Comparison of ENCODE assay signal across 8 mouse cellular contexts in genomic region chr9:76567281-76567655, GRCm38 (mm10). TPM values are rescaled to one million over a fixed set of nuclear protein-coding genes. Genes with fewer than 3 reads are reported as not detected.
DNase-seq lines count a peak whose midpoint lies in the region; ATAC-seq lines count a peak whose summit lies in the region.

No protein-coding gene starts in this region.

- 3% methylated on average over 13 of the region's 13 CpGs for WGBS in heart, embryonic 11.5 days (ENCODE audit: insufficient replicate concordance)
- WGBS in forebrain, embryonic 15.5 days, result 4% methylated on average over 13 of the region's 13 CpGs
- 4% methylated on average over 13 of the region's 13 CpGs for WGBS in liver, embryonic 13.5 days (ENCODE audit: insufficient replicate concordance)

- no peaks in the 10 kb centered on the region for H3K36me3 ChIP-seq in heart, embryonic 11.5 days (ENCODE audit: control insufficient read depth, insufficient read depth, low read length)
- H3K36me3 ChIP-seq in forebrain, embryonic 15.5 days, result no peaks in the 10 kb centered on the region
- H3K36me3 ChIP-seq in liver, embryonic 13.5 days, result no peaks in the 10 kb centered on the region

- H3K4me3 ChIP-seq in heart, embryonic 11.5 days (ENCODE audit: low read depth, low read length), result peak overlapping the region; percentile 65
- peak overlapping the region; percentile 49 for H3K4me3 ChIP-seq in forebrain, embryonic 15.5 days
- H3K4me3 ChIP-seq in liver, embryonic 13.5 days (replicated peaks), result peak overlapping the region; percentile 56

- H3K27ac ChIP-seq in heart, embryonic 11.5 days (ENCODE audit: low read depth, low read length), result no peak overlapping the region
- H3K27ac ChIP-seq in forebrain, embryonic 15.5 days (replicated peaks), result no peak overlapping the region
- H3K27ac ChIP-seq in liver, embryonic 13.5 days, result no peak overlapping the region

- peaks cover 3% of the 10 kb centered on the region; the same call in 1 of the 2 replicates for H3K4me1 ChIP-seq in heart, embryonic 11.5 days (ENCODE audit: control insufficient read depth, insufficient read depth, low read length)
- peaks cover 9% of the 10 kb centered on the region for H3K4me1 ChIP-seq in forebrain, embryonic 15.5 days
- peaks cover 9% of the 10 kb centered on the region; the same call in 1 of the 2 replicates for H3K4me1 ChIP-seq in liver, embryonic 13.5 days (replicated peaks)

- no peaks in the 10 kb centered on the region for H3K27me3 ChIP-seq in heart, embryonic 11.5 days (ENCODE audit: control insufficient read depth, insufficient read depth, low read length)
- H3K27me3 ChIP-seq in forebrain, embryonic 15.5 days, result no peaks in the 10 kb centered on the region; the same call in 1 of the 2 replicates
- H3K27me3 ChIP-seq in liver, embryonic 13.5 days, result peaks cover 27% of the 10 kb centered on the region

- peak overlapping the region; percentile 69 for H3K9ac ChIP-seq in heart, embryonic 11.5 days (ENCODE audit: low read depth, low read length)
- H3K9ac ChIP-seq in forebrain, embryonic 15.5 days (replicated peaks), result peak overlapping the region; percentile 45
- H3K9ac ChIP-seq in liver, embryonic 13.5 days, result peak overlapping the region; percentile 22; the same call in 1 of the 2 replicates

- intact Hi-C loops in left cerebral cortex, postnatal 36 days (cut with DNase I), result no loop called here

- H3K4me2 ChIP-seq in heart, embryonic 11.5 days, result peak overlapping the region; percentile 99
- peak overlapping the region; percentile 97 for H3K4me2 ChIP-seq in forebrain, embryonic 15.5 days (replicated peaks)
- H3K4me2 ChIP-seq in liver, embryonic 13.5 days, result peak overlapping the region; percentile 71

- ATAC-seq in heart, embryonic 11.5 days (replicated peaks; ENCODE audit: insufficient number of reproducible peaks, low FRiP score, low TSS enrichment), result no peak
- ATAC-seq in forebrain, embryonic 15.5 days (replicated peaks), result peak; percentile 59
- ATAC-seq in liver, embryonic 13.5 days (ENCODE audit: low read depth), result no peak; the same call in 1 of the 2 replicates
- ATAC-seq in activated CD4-positive, CD25-positive, alpha-beta regulatory T cell, adult 4 months, result no peak

- no peak for DNase-seq in heart, postnatal 4 days
- DNase-seq in 3134 (ENCODE audit: extremely low read depth, insufficient read length, low spot score), result peak; percentile 1
- DNase-seq in liver, embryonic 13.5 days, result no peak
- DNase-seq in left cerebral cortex, postnatal 36 days (ENCODE audit: low spot score in 2 of 2), result no peak
- no peak for DNase-seq in gastrocnemius, postnatal 25 days

- no peaks in the 10 kb centered on the region for H3K9me3 ChIP-seq in heart, embryonic 11.5 days (replicated peaks; ENCODE audit: control insufficient read depth, low read length)
- H3K9me3 ChIP-seq in forebrain, embryonic 15.5 days, result no peaks in the 10 kb centered on the region
- H3K9me3 ChIP-seq in liver, embryonic 13.5 days (replicated peaks), result no peaks in the 10 kb centered on the region

RNA-seq across cellular contexts. Expression of gene Fam83b, which starts 0.4 kb away (rescaled TPM):
- polyA plus RNA-seq in heart, embryonic 11.5 days (2014; fragmentation: Nextera tagmentation; extraction: Ambion mirVana), result 0.80 and 0.84 TPM in 2 replicates
- total RNA-seq in heart, postnatal 4 days (2021), result under 1 TPM; 0.38 to 0.61 TPM
- polyA plus RNA-seq in forebrain, embryonic 15.5 days (2015; fragmentation: Nextera tagmentation; extraction: Ambion mirVana), result not detected in 2 replicates
- polyA plus RNA-seq in liver, embryonic 13.5 days (2015; fragmentation: Nextera tagmentation; extraction: Ambion mirVana), result 0.03 and 0.06 TPM in 2 replicates
- not detected for polyA plus RNA-seq in activated CD4-positive, CD25-positive, alpha-beta regulatory T cell, adult 4 months (2017; shearing (Covaris generic))
- under 1 TPM in 1 of 2 experiments, not detected in 1; 0.30 TPM for total RNA-seq in left cerebral cortex, postnatal 36 days (2021)
- not detected for total RNA-seq in gastrocnemius, postnatal 25 days (2021)
